Mouse (Mus musculus): ENCODE data around the gene Evx1. TPM values are rescaled to one million over a fixed set of nuclear protein-coding genes. Genes with fewer than 3 reads are reported as not detected.
A peak's percentile ranks its signal among the peaks of the same experiment; 100 is the strongest.
"Not testable (repeated sequence)": the region's sequence is repeated elsewhere in the genome, so short reads cannot be mapped to it uniquely, and the experiment has no call there.

Gene Evx1
- total RNA-seq, 2 experiments from 2014 or later, result not detected

DNA sequence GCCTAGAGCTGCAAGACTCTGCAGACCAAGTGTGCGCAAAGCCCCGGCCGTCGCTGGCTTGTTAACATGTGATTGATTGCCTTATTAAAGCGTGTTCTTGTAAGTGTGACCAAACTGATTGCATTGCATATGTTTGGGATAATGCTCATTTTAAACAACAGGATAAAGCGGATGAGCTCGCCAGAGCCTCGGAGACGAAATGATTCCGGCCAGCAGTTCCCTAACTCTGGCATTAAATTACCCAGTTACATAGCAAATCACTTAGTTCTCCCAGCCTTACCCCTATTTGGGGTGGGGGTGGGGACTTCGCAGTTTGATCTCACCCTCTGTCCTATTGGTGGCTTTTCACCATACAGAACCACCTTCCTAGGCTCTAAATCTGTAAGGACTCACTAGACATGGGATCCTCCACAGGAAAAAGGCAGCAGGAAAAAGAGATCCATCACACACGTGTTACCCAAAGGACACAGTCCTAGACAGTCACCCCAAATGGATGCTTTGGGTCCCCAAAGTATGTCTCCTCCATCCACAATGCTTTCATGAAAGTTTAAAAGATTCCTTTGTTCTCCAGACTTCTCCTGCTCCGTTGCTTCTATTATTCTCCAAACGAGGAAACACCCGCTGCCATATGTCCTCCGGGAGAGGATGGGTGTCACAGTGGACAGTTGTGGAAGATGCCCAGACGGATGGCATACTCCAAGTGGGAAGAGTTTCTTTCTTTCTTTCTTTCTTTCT is 6.8 kb downstream of the Evx1 start:
- TF ChIP-seq CTCF (conservative IDR thresholded peaks at IDR 0.05), result no peak
- no peak for DNase-seq (ENCODE audit: low spot score in 2 of 2)
- no peak overlapping the region for H3K27ac ChIP-seq
- no peak overlapping the region for H3K4me3 ChIP-seq

DNA sequence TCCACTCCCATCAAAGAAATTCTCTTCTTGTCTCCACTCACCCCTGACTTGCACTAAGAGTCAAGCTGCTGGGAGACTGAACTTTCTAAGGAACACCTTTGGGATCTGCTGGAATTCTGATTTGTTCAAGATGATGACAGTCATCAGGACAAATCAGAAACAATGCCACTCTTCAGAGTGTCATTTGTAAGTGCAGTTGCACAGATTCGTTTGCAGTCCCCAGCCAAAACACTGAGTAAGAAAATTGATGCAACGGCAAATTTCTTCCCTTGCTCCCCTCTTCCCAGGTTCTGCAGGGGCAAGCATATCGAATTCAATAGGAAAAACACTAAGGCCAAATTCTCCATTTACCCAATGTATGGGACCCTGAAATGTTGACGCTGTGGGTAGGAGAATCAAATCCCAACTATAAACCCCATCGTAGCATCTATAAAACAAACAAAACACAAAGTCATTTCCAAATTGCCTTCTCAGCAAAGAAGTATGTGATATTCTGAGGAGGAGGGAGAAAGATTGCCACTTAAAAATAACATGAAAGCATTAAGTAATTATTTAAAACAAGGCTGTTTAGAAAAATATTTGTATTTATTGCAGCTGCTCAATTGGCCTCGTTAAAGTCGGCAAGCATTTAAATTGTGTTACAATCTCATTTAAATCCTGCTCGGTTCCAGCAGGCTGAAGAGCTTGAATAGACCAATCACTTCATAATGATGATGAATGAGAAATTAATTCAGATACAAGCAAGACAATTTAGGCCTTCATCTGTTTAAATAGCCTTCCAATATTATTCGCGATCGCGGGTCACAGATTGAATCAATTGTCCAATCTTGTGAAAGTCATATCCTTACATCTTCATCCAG is 7.9 kb downstream of the Evx1 start:
- DNase-seq (ENCODE audit: low spot score in 2 of 2), result no peak
- H3K4me3 ChIP-seq, result no peak overlapping the region
- TF ChIP-seq CTCF (conservative IDR thresholded peaks at IDR 0.05), result no peak
- no peak overlapping the region for H3K27ac ChIP-seq

- no peak for TF ChIP-seq CTCF (conservative IDR thresholded peaks at IDR 0.05)
- Histone ChIP-seq H3K27ac (no peak overlapping the region), H3K4me3 (no peak overlapping the region)
- no peak for DNase-seq (ENCODE audit: low spot score in 2 of 2)
These were observed 8.6 kb downstream of the Evx1 start for GRCm38 (mm10) chr6:52321826-52322315.

DNA sequence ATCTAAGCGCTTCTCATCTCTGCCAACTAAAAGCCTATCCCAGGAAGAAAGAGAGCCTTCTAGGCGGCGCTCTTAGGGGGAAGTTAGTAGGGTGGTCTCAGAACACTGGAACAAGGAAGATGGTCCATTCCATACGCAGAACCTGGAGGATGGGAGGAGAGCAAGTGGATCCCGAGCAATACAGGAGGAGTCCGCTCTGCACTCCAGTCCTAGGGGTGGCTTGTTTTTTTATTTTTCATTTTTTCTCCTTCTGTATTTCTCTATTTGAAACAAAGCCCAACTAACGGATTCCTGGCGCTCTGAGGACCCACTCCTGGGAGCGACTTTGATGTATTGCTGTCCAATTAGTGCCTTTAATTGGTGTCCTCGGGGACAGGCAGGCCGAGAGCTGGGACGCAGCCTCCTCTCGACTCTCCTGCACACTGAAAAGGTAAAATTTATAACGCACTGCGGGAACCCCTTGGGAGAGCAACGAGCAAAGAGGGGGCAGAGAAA is 9.5 kb downstream of the Evx1 start:
- Histone ChIP-seq H3K4me3 (no peak overlapping the region), H3K27ac (no peak overlapping the region)
- DNase-seq (ENCODE audit: low spot score in 2 of 2), result no peak
- TF ChIP-seq CTCF (conservative IDR thresholded peaks at IDR 0.05), result no peak

GRCm38 (mm10) chr6:52323292-52323691 is 10.0 kb downstream of the Evx1 start:
- Histone ChIP-seq H3K27ac (no peak overlapping the region), H3K4me3 (no peak overlapping the region)
- no peak for TF ChIP-seq CTCF (conservative IDR thresholded peaks at IDR 0.05)
- no peak for DNase-seq (ENCODE audit: low spot score in 2 of 2)

GRCm38 (mm10) chr6:52324061-52324460 is 10.8 kb downstream of the Evx1 start:
- Histone ChIP-seq H3K27ac (no peak overlapping the region), H3K4me3 (no peak overlapping the region)
- no peak for DNase-seq (ENCODE audit: low spot score in 2 of 2)
- TF ChIP-seq CTCF (conservative IDR thresholded peaks at IDR 0.05), result no peak

DNA sequence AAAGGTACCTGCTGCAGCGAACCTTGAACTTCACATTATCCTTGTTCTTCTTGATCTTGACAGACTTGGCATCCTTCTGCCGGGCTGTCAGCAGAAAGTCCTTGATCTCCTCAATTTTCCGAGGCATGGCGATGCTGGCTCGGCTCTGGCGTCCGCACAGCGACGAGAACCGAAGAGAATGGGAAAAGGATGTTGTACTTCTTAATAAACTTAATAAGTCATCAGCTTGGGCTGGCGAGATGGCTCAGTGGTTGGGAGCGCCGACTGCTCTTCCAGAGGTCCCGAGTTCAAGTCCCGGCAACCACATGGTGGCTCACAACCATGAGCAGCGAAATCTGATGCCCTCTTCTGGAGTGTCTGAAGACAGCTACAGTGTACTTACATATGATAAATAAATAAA is 33.5 kb downstream of the Evx1 start:
- H3K27ac ChIP-seq; H3K4me3 ChIP-seq; DNase-seq (ENCODE audit: low spot score in 2 of 2): not testable (repeated sequence)

DNA sequence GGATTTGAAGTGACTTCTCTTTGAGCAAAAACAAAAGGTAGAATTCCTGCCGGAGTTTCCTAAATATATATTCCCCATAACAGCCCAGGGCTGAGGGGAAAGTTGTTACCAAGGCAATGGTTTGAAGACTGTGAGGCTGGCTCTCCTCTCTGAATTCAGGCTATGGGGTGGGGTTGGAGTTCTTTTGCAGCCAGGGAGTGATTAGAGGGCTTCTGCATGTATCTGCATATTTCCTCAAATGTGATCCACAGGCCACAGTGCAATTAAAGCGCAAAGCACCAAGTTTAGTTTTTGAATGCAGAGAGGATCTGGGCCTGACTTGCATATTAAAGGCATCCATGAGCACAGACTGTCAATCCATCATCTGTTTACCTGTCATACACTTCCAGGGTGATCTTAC is 52.7 kb downstream of the Evx1 start:
- no peak overlapping the region for H3K27ac ChIP-seq

DNA sequence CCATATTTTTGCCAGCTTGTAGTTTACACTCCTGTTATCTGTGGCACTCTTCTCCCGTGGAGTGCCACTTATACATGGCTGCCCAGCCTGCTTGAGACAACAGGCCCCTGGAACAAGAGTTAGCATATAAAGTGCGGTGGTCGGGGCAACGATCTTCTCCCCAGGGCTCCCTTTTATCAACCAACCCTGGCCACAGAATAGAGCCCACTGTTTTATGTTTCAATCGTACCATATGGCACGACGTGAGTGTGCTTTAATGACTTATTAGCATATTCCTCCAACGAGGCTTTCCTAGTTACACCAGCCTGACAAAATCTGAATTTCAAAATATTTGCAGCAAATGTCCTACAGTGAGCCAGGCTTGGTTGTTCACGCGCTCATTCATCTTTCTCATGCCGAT is 53.2 kb downstream of the Evx1 start:
- TF ChIP-seq CTCF (conservative IDR thresholded peaks at IDR 0.05), result no peak
- H3K4me3 ChIP-seq, result no peak overlapping the region
- peak in 1 of 2 experiments; percentile 19 for DNase-seq (ENCODE audit: low spot score in 2 of 2)
- no peak overlapping the region for H3K27ac ChIP-seq

More for the DNA sequence above, 52.7 kb downstream of the Evx1 start:
- no peak overlapping the region for H3K4me3 ChIP-seq
- no peak for TF ChIP-seq CTCF (conservative IDR thresholded peaks at IDR 0.05)
- DNase-seq (ENCODE audit: low spot score in 2 of 2), result no peak

GRCm38 (mm10) chr6:52367067-52367466 is 53.8 kb downstream of the Evx1 start:
- no peak for DNase-seq (ENCODE audit: low spot score in 2 of 2)
- Histone ChIP-seq H3K27ac (no peak overlapping the region), H3K4me3 (no peak overlapping the region)
- no peak for TF ChIP-seq CTCF (conservative IDR thresholded peaks at IDR 0.05)

Other genes starting within 250 kb of the Evx1 start
- not detected for gene Hoxa1, start 155.2 kb upstream of the Evx1 start, total RNA-seq (2021)
- gene Hoxa2, start 148.7 kb upstream of the Evx1 start, total RNA-seq (2021), result not detected
- gene 5730596B20Rik, start 136.0 kb upstream of the Evx1 start, total RNA-seq (2021), result not detected
- gene Hoxa4, start 121.7 kb upstream of the Evx1 start, total RNA-seq (2021), result not detected
- gene Hoxa5, start 108.9 kb upstream of the Evx1 start, total RNA-seq (2021), result not detected
- not detected for gene Hoxa6, start 104.8 kb upstream of the Evx1 start, total RNA-seq (2021)
- not detected for gene Hoxa3, start 100.2 kb upstream of the Evx1 start, total RNA-seq (2021)
- not detected for gene Gm28308, start 100.2 kb upstream of the Evx1 start, total RNA-seq (2021)
- not detected for gene Hoxa7, start 91.6 kb upstream of the Evx1 start, total RNA-seq (2021)
- gene Hoxa9, start 82.4 kb upstream of the Evx1 start, total RNA-seq (2021), result not detected
- gene Hoxa10, start 72.6 kb upstream of the Evx1 start, total RNA-seq (2021), result not detected
- not detected for gene Hoxa11, start 67.7 kb upstream of the Evx1 start, total RNA-seq (2021)
- gene Hoxa13, start 52.6 kb upstream of the Evx1 start, total RNA-seq (2021), result not detected